11 mouse cellular contexts compared by ENCODE assay signal in the genomic region with DNA sequence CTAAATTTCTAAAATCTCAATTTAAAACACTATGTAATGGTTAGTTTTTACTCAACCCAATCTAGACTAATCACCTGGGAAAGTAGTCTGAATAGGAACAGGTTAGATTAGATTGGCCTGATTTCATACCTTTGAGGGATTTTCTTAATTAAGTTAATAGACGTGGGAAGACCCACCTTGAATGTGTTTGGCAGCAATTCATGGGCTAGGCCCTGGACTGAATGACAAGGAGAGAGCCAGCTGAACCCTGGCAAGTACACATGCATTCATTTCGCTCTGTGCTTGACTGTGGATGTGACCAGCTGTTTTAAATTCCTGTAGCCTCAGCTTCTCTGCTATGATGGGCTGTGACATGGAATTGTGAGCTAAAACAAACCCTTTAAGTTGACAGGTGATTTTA.
"Had no signal": no experiment of that assay in that cellular context is flagged by ENCODE, and none has a peak within 500 bp of the region (broad histone marks: within the 10 kb centered on the region; RNA-seq: fewer than 3 reads in every experiment).

No protein-coding gene starts in this region.

- DNase-seq: kidney, adult 18-20 months; kidney, adult 9 months; kidney, postnatal 14 days; kidney, postnatal 4 days; liver, embryonic 13.5 days; lung, adult 2 months; lung, postnatal 14 days; right cerebral cortex, adult 18-20 months; right cerebral cortex, postnatal 14 days; right cerebral cortex, postnatal 4 days; thymus, postnatal 25 days had no signal
